Mouse (Mus musculus): ENCODE measurements at regions not wholly inside any gene's neighbourhood (a gene's known extent, or its start where the extent isn't known, plus 50 kb on each side); places are given as distances from the start of the nearest gene placed in this dataset.

- no peak for DNase-seq (ENCODE audit: low spot score)
These were observed 54.9 kb upstream of the Akap13 start for GRCm38 (mm10) chr7:75400471-75400870.

DNA sequence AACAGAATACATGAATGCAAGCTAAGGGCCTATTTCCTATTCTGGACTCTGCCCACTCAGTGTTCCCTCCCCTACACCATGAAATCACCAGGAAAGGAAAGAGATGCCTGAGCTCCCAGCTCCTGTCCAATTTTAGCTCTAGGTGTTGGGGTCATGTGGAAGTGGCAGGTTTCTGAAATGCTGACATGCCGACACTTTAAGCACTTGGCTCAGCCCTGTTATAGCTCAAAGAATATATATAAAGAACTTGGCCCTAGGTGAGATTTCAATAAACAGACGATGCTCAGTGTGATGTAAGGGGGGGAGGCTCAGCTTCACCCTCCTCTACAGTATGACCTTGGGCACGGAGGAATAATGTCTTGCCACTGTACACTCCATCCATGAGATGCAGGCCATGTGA lies 50.4 kb upstream of the Akap13 start:
- DNase-seq (ENCODE audit: low spot score): no peak
